Mouse (Mus musculus): ENCODE results near the gene Pklr.

Pklr gene

DNA sequence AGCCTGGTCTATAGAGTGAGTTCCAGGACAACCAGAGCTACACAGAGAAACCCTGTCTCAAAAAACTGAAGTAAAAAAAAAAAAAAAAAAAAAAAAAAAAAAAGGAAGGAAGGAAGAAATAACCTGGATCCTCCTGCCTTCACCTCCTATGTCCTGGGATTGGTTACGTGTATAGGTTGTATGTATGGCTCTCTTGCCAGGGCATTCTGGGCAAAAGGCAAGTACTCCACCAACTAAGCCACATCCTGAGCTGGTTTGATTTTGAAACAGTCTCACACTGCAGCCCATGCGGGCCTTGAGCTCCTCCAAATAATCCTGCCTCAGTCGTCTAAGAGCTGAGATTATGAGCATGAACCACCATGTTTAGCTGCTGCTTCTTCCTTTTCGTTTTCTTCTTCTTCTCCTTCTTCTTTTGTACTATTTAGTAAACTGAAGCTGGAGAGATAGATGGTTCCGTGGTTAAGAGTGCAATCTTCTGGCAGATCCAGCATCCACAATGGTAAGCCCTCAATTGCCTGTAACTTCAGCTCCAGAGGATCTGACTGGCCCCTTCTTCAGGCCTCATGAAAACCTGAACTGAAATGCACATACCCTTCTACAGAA is 27.8 kb downstream of the Pklr start:
- DNase-seq (ENCODE audit: low spot score in 2 of 2) = no peak

- DNase-seq (ENCODE audit: low spot score in 2 of 2) = peak; percentile 81 to 90
Observed at GRCm38 (mm10) chr3:89164506-89165267, 28.7 kb downstream of the Pklr start, which contains the start of gene Clk2. Clk2 (plus strand) TSS chr3:89164795.

DNA sequence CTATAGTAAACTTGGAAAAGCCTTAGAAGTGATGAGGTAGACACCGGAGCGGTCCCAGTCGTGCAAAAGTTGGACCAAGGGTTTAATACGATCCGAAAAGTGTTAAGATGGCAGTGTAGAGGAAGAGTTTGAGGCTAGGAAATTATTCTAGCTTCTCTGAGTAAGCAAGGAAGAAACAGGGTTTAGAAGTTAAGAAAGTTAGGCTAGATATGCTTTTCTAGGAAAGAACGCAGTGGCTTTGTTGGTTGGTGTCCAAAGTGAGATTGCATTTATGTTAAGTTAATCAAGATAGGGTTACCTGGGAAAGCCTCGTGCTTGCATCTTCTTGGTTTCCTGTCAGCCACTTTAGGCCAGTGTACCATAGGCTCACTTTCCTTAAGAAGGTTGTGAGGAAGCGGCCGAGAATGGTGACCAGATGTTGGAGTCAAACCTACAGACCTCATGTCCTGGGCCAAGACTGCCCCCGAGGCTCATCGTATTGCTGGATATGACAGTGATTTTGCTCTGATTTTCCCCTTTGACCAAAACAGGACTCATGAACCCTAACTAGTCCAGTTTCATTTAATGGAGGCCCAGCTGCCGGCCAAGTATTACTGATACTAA is 29.4 kb downstream of the Pklr start:
- DNase-seq (ENCODE audit: low spot score in 2 of 2) = no peak

- no peak for DNase-seq (ENCODE audit: low spot score in 2 of 2)
Observed at GRCm38 (mm10) chr3:89166945-89167344, 31.0 kb downstream of the Pklr start.

- DNase-seq (ENCODE audit: low spot score in 2 of 2) = no peak
Observed at GRCm38 (mm10) chr3:89174844-89175243, 38.9 kb downstream of the Pklr start.

DNA sequence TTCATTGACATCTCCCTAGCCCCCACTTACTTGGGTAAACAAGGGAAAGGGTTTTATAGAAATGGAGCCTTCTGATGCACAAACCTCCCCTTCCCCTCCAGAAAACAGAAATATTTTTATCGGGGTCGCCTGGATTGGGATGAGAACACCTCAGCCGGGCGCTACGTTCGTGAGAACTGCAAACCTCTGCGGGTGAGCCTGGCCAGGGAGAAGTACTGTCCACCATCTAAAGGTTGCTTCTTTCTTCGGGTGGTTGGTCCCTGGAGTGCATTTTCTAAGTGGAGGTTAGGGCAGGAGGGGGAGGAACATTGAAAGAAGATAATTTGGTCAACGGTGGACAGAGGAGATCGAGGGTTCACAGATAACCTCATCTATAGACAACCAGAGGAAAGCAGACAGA is 39.6 kb downstream of the Pklr start:
- DNase-seq (ENCODE audit: low spot score in 2 of 2) = no peak

DNA sequence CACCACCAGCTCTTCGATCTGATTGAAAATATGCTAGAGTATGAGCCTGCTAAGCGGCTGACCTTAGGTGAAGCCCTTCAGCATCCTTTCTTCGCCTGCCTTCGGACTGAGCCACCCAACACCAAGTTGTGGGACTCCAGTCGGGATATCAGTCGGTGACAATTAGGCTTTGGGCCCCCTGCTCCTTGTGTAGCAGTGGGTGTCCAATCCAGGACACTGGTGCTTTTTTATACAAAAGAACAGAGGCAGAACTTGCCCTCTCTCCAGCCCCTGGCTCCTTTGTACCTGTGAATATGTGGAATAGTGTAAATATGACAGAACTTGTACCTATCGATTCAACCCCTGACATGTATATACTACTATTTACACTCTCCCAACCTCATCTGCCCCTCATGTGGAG is 40.5 kb downstream of the Pklr start:
- no peak for DNase-seq (ENCODE audit: low spot score in 2 of 2)

DNA sequence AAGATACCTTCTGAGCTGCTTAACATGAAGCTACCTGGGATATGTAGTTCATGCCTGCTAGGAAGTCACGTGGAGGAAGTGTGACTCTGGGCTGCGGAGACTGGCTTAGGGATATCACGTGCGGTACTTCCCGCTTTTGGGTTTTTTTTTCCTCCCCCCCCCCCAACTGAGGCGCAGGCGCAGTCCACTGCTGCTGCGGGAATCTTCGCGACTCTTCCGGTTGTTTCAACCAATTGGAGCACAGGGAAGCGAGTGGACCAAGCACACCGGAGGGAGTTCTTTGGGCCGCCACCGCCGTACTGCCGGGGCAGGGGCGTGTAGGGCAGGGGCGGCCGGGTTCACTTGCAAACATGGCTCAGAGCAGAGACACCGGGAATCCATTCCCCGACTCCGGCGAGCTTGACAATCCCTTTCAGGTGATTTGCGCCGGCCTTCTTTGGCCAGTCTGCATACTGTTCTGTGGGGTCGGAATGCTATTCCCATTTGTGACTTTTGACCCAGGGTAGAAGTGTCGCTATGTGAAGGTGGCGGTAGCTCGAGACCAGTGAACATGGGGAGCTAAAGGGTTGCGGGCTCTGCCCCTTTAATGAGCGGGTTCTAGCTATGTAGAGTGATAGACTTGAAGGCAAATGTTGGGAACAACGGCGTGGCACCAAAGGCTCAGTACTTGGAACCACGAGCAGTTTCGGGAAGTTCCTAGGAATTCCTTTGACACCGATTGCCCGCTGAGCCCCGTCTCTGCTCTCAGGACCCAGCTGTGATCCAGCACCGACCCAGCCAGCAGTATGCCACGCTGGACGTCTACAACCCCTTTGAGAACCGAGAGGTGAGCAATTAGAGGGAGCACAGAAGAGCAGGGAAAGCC is 41.5 kb downstream of the Pklr start, which contains the start of gene Scamp3:
Gene Scamp3, plus strand, starts transcription at position 232 of the 865 bp plus-strand sequence.
- peak; percentile 78 to 85 for DNase-seq (ENCODE audit: low spot score in 2 of 2)

- DNase-seq (ENCODE audit: low spot score in 2 of 2) = no peak
Observed at GRCm38 (mm10) chr3:89178107-89178385, 42.1 kb downstream of the Pklr start.

- DNase-seq (ENCODE audit: low spot score in 2 of 2) = no peak
Observed at GRCm38 (mm10) chr3:89179056-89179455, 43.1 kb downstream of the Pklr start.

DNA sequence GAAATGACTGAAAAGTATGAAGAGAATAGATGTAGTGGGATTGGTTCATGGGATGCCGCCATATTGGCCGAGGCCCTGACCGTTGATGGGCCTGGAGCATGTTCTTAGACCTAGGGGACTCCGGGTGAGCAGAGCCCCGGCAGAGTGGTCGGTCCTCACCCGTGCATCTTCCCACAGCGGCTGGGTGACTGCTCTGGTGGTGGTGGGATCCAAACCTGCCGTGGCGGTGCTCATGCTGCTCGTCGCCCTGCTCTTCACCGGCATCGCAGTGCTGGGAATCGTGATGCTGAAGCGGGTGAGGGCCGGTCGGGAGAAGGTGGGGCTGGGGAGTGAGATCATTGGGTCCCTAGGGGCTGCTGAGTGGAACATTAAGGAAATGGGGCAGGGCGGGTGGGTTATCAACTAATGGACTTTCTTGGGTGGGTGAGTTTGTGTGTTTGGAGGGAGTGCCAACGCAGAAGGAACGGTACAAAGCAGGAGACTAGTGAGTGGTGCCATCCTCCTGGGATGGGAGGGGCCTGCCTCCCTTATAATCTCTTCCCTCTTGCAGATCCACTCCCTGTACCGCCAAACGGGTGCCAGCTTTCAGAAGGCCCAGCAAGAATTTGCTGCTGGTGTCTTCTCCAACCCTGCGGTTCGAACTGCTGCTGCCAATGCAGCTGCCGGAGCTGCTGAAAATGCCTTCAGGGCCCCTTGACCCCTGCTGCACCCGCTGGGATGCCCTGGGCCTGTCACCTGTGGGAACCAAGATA is 46.0 kb downstream of the Pklr start:
- DNase-seq (ENCODE audit: low spot score in 2 of 2) = no peak

DNA sequence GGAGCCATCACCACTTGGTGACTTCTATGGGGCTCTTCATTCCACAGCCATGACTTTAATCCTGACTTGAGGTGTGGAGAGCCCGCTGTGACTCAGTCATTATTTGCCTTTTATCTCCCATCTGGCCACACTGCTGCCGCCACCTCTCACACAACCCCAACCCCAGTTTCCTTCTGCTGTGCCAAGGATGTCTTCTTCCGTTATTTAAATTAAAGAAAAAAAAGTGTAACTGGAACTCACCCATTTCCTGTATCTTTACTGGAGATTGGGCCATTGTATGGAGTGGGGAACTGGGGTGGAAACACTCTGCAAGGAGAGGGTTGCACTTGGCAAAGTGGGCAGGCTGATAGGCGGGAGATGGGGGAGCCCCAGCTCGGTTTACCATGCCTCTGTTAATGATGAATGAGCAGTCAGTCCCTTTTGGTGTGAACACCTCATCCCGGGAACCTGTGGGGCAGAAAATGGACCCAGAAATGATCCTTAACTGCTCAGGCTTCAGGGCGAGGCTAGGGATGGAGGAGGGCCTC is 46.7 kb downstream of the Pklr start:
- DNase-seq (ENCODE audit: low spot score in 2 of 2) = no peak

DNA sequence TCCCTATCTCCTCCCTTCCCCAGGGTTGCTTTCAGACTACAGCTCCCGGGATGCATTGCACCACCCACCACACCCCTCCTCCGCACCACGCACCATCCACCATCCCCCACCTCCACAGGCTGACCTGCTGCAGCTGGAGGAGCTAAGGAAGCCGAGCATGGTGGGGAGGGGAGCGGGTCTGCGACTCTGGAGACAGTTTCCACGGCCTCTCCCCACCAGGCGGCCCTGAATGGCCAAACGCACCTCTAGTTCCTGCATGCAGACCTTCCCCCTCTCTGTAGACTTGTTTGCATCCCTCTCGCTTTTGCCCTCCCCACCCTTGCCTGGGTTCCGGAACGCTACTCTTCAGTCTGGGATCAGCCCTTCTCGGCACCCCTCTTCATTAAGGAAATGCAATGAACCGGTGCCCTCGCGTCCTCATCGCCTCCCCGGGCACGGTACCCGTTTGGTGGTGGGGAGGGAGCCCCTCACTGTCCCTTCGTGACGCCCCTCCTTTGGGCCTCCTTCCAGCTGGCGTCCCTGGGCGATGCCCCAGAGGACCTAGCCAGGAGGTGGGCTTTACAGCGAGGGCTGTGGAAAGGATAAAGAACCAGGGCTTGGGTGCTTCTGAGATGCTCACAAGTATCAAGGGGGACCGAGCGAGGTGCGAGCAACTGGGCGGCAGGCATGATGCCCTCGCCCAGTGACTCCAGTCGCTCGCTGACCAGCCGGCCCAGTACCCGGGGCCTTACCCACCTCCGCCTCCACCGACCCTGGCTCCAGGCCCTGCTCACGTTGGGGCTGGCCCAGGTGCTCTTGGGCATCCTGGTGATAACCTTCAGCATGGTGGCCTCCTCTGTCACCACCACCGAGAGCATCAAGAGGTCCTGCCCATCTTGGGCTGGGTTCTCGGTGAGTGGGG is 47.4 kb downstream of the Pklr start, which contains the start of gene Fam189b:
Gene Fam189b, plus strand, starts transcription at position 86 of the 901 bp plus-strand sequence.
- DNase-seq (ENCODE audit: low spot score in 2 of 2) = peak; percentile 85 to 86

DNA sequence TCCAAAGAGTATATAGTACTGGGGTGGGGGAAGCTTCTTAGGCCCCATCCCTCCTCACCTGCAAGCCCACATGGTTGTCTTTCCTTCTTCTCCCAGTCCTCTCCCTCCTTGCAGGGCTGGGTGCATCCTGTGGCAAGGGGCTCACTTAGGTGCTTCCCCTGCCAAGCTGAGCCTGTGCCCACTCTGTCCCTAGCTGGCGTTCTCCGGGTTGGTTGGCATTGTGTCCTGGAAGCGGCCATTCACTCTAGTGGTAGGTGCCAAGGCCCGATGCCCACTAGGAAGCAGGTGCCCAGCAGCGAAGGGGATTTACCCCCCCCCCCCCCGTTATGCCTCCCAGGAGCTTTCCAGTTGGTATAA is 48.0 kb downstream of the Pklr start:
- no peak for DNase-seq (ENCODE audit: low spot score in 2 of 2)

DNA sequence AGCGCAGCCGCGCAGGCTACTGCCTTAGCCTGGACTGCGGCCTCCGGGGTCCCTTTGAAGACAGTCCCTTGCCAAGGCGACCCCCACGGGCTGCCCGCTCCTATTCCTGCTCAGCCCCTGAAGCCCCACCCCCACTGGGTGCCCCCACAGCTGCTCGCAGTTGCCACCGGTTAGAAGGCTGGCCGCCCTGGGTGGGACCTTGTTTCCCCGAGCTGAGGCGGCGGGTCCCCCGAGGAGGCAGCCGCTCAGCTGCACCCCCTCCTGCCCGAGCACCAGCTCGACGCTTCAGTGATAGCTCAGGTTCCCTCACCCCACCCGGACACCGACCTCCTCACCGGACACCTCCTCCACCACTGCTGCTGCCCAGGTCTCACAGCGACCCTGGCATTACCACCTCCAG is 51.3 kb downstream of the Pklr start:
- no peak for DNase-seq (ENCODE audit: low spot score in 2 of 2)

DNA sequence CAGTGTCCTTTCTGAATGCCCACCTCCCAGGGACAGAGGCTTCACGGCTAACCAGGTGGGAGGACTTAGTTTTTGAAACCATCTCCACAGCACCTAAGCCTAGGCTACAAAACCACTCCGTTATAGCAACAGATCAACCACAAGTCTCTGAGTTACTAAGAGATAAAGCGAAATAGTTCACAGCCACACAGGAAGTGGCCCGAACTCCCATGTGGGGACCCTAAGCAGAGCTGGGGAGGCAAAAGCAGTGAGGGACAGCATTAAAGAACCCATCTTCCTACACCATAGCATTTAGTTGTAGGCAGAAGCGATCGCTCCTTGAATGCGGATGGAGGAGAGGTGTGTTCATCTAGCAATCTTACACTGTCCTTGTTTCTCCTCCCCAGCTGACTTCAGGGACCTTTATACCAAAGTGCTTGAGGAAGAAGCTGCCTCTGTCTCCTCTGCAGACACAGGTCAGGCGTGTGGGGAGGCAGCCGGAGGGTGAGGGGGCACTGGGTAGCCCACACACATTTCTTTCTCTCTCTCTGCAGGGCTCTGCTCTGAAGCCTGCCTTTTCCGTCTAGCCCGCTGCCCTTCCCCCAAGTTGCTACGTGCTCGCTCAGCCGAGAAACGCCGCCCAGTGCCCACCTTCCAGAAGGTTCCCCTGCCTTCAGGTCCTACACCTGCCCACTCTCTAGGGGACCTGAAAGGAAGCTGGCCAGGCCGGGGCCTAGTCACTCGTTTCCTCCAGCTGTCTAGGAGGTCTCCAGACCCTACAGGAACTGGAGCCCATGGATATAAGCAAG is 51.9 kb downstream of the Pklr start:
- DNase-seq (ENCODE audit: low spot score in 2 of 2) = no peak

DNA sequence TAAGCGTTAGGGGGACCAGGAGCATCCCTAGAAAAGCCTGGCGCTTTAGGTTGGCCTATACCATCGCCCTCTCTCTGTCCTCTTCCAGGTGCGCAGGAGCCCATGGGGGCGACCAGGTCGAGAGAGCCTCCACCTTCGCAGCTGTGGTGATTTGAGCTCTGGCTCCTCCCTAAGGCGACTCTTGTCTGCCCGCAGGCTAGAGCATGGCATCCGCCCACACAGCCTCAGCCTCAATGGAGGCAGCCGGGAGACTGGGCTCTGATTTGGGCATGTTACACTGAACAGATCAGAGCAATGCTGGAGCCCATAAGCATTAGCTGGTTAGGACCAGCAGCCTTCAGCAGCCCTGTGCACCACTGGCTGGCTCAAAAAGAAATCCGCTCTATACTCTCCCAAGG is 52.5 kb downstream of the Pklr start:
- no peak for DNase-seq (ENCODE audit: low spot score in 2 of 2)

- DNase-seq (ENCODE audit: low spot score in 2 of 2) = no peak
Observed at GRCm38 (mm10) chr3:89190436-89190835, 54.5 kb downstream of the Pklr start.

DNA sequence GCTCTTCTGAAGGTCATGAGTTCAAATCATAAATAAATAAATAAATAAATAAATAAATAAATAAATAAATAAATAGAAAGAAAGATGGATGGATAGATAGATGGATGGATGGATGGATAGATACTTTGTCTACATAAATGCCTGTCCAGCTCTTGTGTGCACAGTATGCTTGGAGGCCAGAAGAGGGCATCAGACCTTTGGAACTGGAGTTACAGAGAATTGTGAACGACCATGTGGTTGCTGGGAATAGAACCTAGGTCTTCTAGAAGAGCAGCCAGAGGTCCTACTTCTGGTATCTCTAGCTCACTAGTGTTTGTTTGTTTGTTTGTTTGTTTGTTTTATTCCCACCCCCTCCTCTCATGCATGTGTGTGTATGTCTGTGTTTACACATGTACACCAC is 57.4 kb downstream of the Pklr start:
- no peak for DNase-seq (ENCODE audit: low spot score in 2 of 2)

Data from frontal cortex, postnatal 14 days (tissue).